Mouse (Mus musculus) C2C12 (cell line): Measurements from ENCODE around the gene Csf2rb.

Experiments
- CEBPB ChIP-seq: IDR thresholded peaks from one replicate; pipeline ENCODE4 v1.6.1; 2011; ENCODE audit warnings: low read depth, mild to moderate bottlenecking, control low read depth, moderate library complexity
- CTCF ChIP-seq: IDR thresholded peaks from one replicate; pipeline ENCODE4 v1.5.1; 2011; ENCODE audit not compliant: control insufficient read depth, insufficient read depth, insufficient read length
- FOSL1 ChIP-seq: IDR thresholded peaks from one replicate; pipeline ENCODE4 v1.8.0; 2011; ENCODE audit warnings: mild to moderate bottlenecking, low read length; ENCODE audit not compliant: poor library complexity, insufficient read depth, severe bottlenecking
- MAX ChIP-seq: IDR thresholded peaks from one replicate; pipeline ENCODE4 v1.6.1; 2011; ENCODE audit warnings: mild to moderate bottlenecking, control low read depth
- MYOG ChIP-seq: IDR thresholded peaks from one replicate; pipeline ENCODE4 v1.6.1; 2011; ENCODE audit not compliant: control insufficient read depth, insufficient read length; ENCODE audit errors: extremely low read depth

DNA sequence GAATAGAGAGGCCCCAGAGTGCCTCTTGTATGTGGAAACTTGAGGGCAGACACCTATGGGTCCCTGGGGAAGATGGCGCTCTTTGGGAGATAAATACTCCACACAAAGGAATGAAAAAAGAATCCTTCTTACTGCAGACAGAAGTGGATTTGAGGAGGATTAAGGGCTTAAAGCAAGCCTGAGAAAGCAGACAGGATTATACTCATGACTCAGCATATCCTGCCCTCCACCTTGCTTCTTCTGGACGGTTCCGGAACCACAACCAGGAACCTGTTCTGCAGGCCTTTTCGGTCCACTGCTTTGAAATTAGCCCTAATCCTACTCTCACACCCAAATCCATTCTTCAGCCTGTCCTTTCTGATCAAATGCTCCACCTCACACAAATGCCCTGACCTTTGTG lies 56.6 kb downstream of the Csf2rb start:
- TF ChIP-seq CTCF (no peak), MAX (no peak), CEBPB (no peak), MYOG (no peak), FOSL1 (no peak)
